16 mouse cellular contexts compared by ENCODE assay signal in the genomic region with DNA sequence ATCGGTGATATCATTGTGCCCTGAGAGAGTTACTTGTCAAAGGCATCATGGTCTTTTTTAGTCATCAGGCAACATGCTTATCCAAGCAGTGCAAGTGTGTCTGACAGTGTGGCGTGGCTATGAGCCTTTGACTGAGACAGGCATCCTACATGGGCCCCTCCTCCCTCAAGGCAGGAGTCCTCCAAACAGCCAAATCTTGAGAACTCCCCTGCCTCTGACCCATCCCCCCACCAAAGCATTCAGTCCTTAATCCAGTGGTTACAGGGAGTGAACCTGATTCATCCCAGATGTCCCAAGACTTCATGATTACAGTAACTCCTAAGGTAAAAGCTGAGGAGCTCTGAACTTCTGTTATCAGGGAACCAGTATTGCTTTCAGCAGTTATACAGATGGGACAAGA.
DNase-seq lines count a peak whose midpoint lies in the region; ATAC-seq and TF ChIP-seq lines count a peak whose summit lies in the region.
"Had no signal": no experiment of that assay in that cellular context is flagged by ENCODE, and none has a peak within 500 bp of the region (broad histone marks: within the 10 kb centered on the region; RNA-seq: fewer than 3 reads in every experiment).

No protein-coding gene starts in this region.

- dilution Hi-C loops in CH12.LX (cut with MboI; ENCODE audit: extremely low pct_ligation_motif_present, extremely low pct_unique_long_range_greater_than_20kb, low sequenced_read_pairs), result no loop called here

- no peak overlapping the region for H3K9ac ChIP-seq in CH12.LX (ENCODE audit: insufficient read depth, low read depth)
- no peak overlapping the region for H3K9ac ChIP-seq in embryonic facial prominence, embryonic 13.5 days
- no peak overlapping the region for H3K9ac ChIP-seq in limb, embryonic 13.5 days
- H3K9ac ChIP-seq: forebrain, embryonic 13.5 days; heart, embryonic 15.5 days; kidney, embryonic 15.5 days had no signal

- 28% methylated on average over 2 of the region's 2 CpGs for WGBS in embryonic facial prominence, embryonic 13.5 days
- WGBS in limb, embryonic 13.5 days, result 48% methylated on average over 2 of the region's 2 CpGs

- intact Hi-C loops in gastrocnemius, adult 2 months (cut with DNase I), result no loop called here

- no peaks in the 10 kb centered on the region for H3K79me2 ChIP-seq in CH12.LX (replicated peaks; ENCODE audit: control insufficient read depth, extremely low read depth, insufficient read depth, poor library complexity, severe bottlenecking)

- no peak for TF ChIP-seq CTCF in CH12.LX (conservative IDR thresholded peaks at IDR 0.05 in 1 of 2, IDR thresholded peaks at IDR 0.05 in 1 of 2; ENCODE audit: low read depth in 2 of 2, low read length in 2 of 2)
- no peak for TF ChIP-seq CTCF in gastrocnemius, adult 2 months (IDR thresholded peaks at IDR 0.05)

- H3K27ac ChIP-seq in CH12.LX (ENCODE audit: insufficient read depth, low read depth), result no peak overlapping the region
- peak overlapping the region; percentile 70 for H3K27ac ChIP-seq in embryonic facial prominence, embryonic 13.5 days
- peak overlapping the region; percentile 63; the same call in 1 of the 2 replicates for H3K27ac ChIP-seq in limb, embryonic 13.5 days
- H3K27ac ChIP-seq in gastrocnemius, adult 2 months, result no peak overlapping the region
- H3K27ac ChIP-seq: forebrain, embryonic 13.5 days; heart, embryonic 15.5 days; kidney, embryonic 15.5 days had no signal

- H3K4me2 ChIP-seq in CH12.LX (ENCODE audit: insufficient read depth, low read depth, poor library complexity, severe bottlenecking), result no peak overlapping the region
- H3K4me2 ChIP-seq in embryonic facial prominence, embryonic 13.5 days, result 0 out of 2 replicates have a peak overlapping the region, but pooled peaks have one; percentile 17
- 0 out of 2 replicates have a peak overlapping the region, but pooled peaks have one; percentile 22 for H3K4me2 ChIP-seq in limb, embryonic 13.5 days (replicated peaks)
- H3K4me2 ChIP-seq: forebrain, embryonic 13.5 days; heart, embryonic 15.5 days; kidney, embryonic 15.5 days had no signal

- H3K27me3 ChIP-seq in CH12.LX (replicated peaks), result peaks cover 29% of the 10 kb centered on the region
- no peaks in the 10 kb centered on the region for H3K27me3 ChIP-seq in embryonic facial prominence, embryonic 13.5 days
- no peaks in the 10 kb centered on the region for H3K27me3 ChIP-seq in limb, embryonic 13.5 days
- H3K27me3 ChIP-seq: forebrain, embryonic 13.5 days; heart, embryonic 15.5 days; kidney, embryonic 15.5 days had no signal

- ATAC-seq in embryonic facial prominence, embryonic 13.5 days (ENCODE audit: insufficient number of reproducible peaks, insufficient read depth, low FRiP score, low TSS enrichment, low read depth), result no peak
- peak; percentile 80 for ATAC-seq in limb, embryonic 13.5 days (ENCODE audit: low FRiP score, low read depth)
- ATAC-seq: forebrain, embryonic 13.5 days had no signal

- no peaks in the 10 kb centered on the region for H3K4me1 ChIP-seq in CH12.LX (ENCODE audit: control insufficient read depth in 1 of 2, insufficient read depth in 2 of 2)
- H3K4me1 ChIP-seq in embryonic facial prominence, embryonic 13.5 days, result peaks cover 22% of the 10 kb centered on the region
- peaks cover 34% of the 10 kb centered on the region for H3K4me1 ChIP-seq in limb, embryonic 13.5 days
- H3K4me1 ChIP-seq: megakaryocyte, embryonic 14.5 days had no signal

- in situ Hi-C loops in CH12.LX (cut with MboI; ENCODE audit: low pct_ligation_motif_present, low pct_unique_long_range_greater_than_20kb, low sequenced_read_pairs), result no loop called here

- DNase-seq in CH12.LX (ENCODE audit: extremely low read depth), result peak; percentile 3
- DNase-seq in embryo, embryonic 10 days (ENCODE audit: low spot score), result peak; percentile 63
- no peak for DNase-seq in adrenal gland, adult 18-20 months (ENCODE audit: low spot score in 2 of 2)
- DNase-seq in right cerebral cortex, adult 2 months (ENCODE audit: low spot score in 2 of 2), result no peak
- no peak for DNase-seq in gastrocnemius, adult 2 months
- DNase-seq: cerebellum, adult 9-10 months; heart, adult 11 months; left cerebral cortex, postnatal 4 days; lung, postnatal 10 days; thymus, adult 18-20 months had no signal

- H3K36me3 ChIP-seq in CH12.LX (replicated peaks in 1 of 2; ENCODE audit: control insufficient read depth in 1 of 2, insufficient read depth in 1 of 2, low read length in 1 of 2), result no peaks in the 10 kb centered on the region
- no peaks in the 10 kb centered on the region for H3K36me3 ChIP-seq in embryonic facial prominence, embryonic 13.5 days
- no peaks in the 10 kb centered on the region for H3K36me3 ChIP-seq in limb, embryonic 13.5 days
- H3K36me3 ChIP-seq: heart, embryonic 15.5 days; kidney, embryonic 15.5 days had no signal

- no peak for TF ChIP-seq POLR2A in CH12.LX (IDR thresholded peaks at IDR 0.05; ENCODE audit: low read depth, low read length)

- TF ChIP-seq RAD21 in CH12.LX (IDR thresholded peaks at IDR 0.05; ENCODE audit: low read depth, low read length), result no peak

- H3K4me3 ChIP-seq in CH12.LX (replicated peaks in 1 of 3; ENCODE audit: low read depth in 2 of 3, low read length in 2 of 3, poor library complexity in 1 of 3), result no peak overlapping the region
- no peak overlapping the region for H3K4me3 ChIP-seq in embryonic facial prominence, embryonic 13.5 days
- H3K4me3 ChIP-seq in limb, embryonic 13.5 days, result no peak overlapping the region
- H3K4me3 ChIP-seq in gastrocnemius, adult 2 months, result no peak overlapping the region
- H3K4me3 ChIP-seq: forebrain, embryonic 13.5 days; heart, embryonic 15.5 days; kidney, embryonic 15.5 days; megakaryocyte, embryonic 14.5 days had no signal

- H3K9me3 ChIP-seq in CH12.LX (replicated peaks; ENCODE audit: low read length), result no peaks in the 10 kb centered on the region
- H3K9me3 ChIP-seq in embryonic facial prominence, embryonic 13.5 days, result no peaks in the 10 kb centered on the region
- H3K9me3 ChIP-seq in limb, embryonic 13.5 days, result no peaks in the 10 kb centered on the region
- H3K9me3 ChIP-seq: forebrain, embryonic 13.5 days; heart, embryonic 15.5 days; kidney, embryonic 15.5 days had no signal

- no peak for TF ChIP-seq EP300 in CH12.LX (IDR thresholded peaks at IDR 0.05; ENCODE audit: low read length)

TF ChIP-seq in CH12.LX, 34 proteins besides CTCF, POLR2A, EP300 and RAD21:
- TF ChIP-seq SIN3A (IDR thresholded peaks at IDR 0.05; ENCODE audit: low read length), result no peak
- TF ChIP-seq UBTF (IDR thresholded peaks at IDR 0.05; ENCODE audit: low read depth, low read length), result no peak
- no peak for TF ChIP-seq MEF2A (IDR thresholded peaks at IDR 0.05; ENCODE audit: borderline replicate concordance, low read depth, low read length)
- no peak for TF ChIP-seq KAT2A (IDR thresholded peaks at IDR 0.05; ENCODE audit: insufficient replicate concordance, low read length)
- TF ChIP-seq IRF4 (IDR thresholded peaks at IDR 0.05; ENCODE audit: low read depth, low read length), result no peak
- TF ChIP-seq ZNF384 (IDR thresholded peaks at IDR 0.05; ENCODE audit: low read depth, low read length), result no peak
- TF ChIP-seq NRF1 (IDR thresholded peaks at IDR 0.05; ENCODE audit: low read depth, low read length), result no peak
- TF ChIP-seq JUND (conservative IDR thresholded peaks at IDR 0.05; ENCODE audit: low read depth, low read length), result no peak
- no peak for TF ChIP-seq MAFK (IDR thresholded peaks at IDR 0.05; ENCODE audit: insufficient replicate concordance, low read length)
- TF ChIP-seq HCFC1 (IDR thresholded peaks at IDR 0.05; ENCODE audit: low read depth, low read length), result no peak
- TF ChIP-seq TBP (conservative IDR thresholded peaks at IDR 0.05; ENCODE audit: low read depth, low read length), result no peak
- TF ChIP-seq USF1 (IDR thresholded peaks at IDR 0.05; ENCODE audit: low read depth, low read length), result no peak

Comparison
In these comparisons a context has a peak if more than half of its experiments do, and no peak if none do; other contexts are left out.
1. DNase-seq: peak in CH12.LX (single experiment) and embryo, embryonic 10 days (single experiment); none in adrenal gland, adult 18-20 months (0 of 2), right cerebral cortex, adult 2 months (0 of 2) and gastrocnemius, adult 2 months (single experiment).
2. H3K27ac ChIP-seq: peak in embryonic facial prominence, embryonic 13.5 days (single experiment) and limb, embryonic 13.5 days (single experiment); none in CH12.LX (single experiment) and gastrocnemius, adult 2 months (single experiment).